Mouse (Mus musculus) kidney, postnatal 0 days (tissue): Measurements from ENCODE around the gene Ube2v1. TPM values are rescaled to one million over a fixed set of nuclear protein-coding genes. Genes with fewer than 3 reads are reported as not detected.
"Not testable (repeated sequence)": the region's sequence is repeated elsewhere in the genome, so short reads cannot be mapped to it uniquely, and the experiment has no call there.

Source experiments
- ATAC-seq: fragments of 200-750 bp; cut with Nextera tagmentation; replicated peaks from 2 replicates; pipeline ENCODE4 v1.8.0; 2017; ENCODE audit warnings: low read depth, moderate number of reproducible peaks, moderate TSS enrichment, moderate library complexity; ENCODE audit not compliant: low FRiP score
- DNase-seq: peaks from one replicate; pipeline ENCODE4 v3.0.0-alpha.2; 2016; ENCODE audit warnings: low spot score
- H3K27ac ChIP-seq: fragments of 300-500 bp; sonication (generic); 2 replicates; pipeline ENCODE4 v1.5.1; 2014; ENCODE audit warnings: mild to moderate bottlenecking
- H3K27me3 ChIP-seq: fragments of 300-500 bp; sonication (generic); 2 replicates; pipeline ENCODE4 v1.6.1; 2014; ENCODE audit warnings: low read length, mixed read lengths; ENCODE audit not compliant: insufficient read depth
- H3K36me3 ChIP-seq: fragments of 300-500 bp; sonication (generic); 2 replicates; pipeline ENCODE4 v1.6.1; 2014; ENCODE audit warnings: low read length, mixed read lengths; ENCODE audit not compliant: insufficient read depth
- H3K4me1 ChIP-seq: fragments of 300-500 bp; sonication (generic); replicated peaks from 2 replicates; pipeline ENCODE4 v1.6.1; 2014; ENCODE audit warnings: antibody characterized with exemption, low read length, mixed read lengths; ENCODE audit not compliant: insufficient read depth
- H3K4me2 ChIP-seq: fragments of 300-500 bp; sonication (generic); 2 replicates; pipeline ENCODE4 v1.6.1; 2014; ENCODE audit warnings: mild to moderate bottlenecking, low read length, moderate library complexity, mixed read lengths
- H3K4me3 ChIP-seq: fragments of 300-500 bp; sonication (generic); replicated peaks from 2 replicates; pipeline ENCODE4 v1.5.1; 2014; ENCODE audit warnings: low read depth, low read length
- H3K9ac ChIP-seq: fragments of 300-500 bp; sonication (generic); 2 replicates; pipeline ENCODE4 v1.6.1; 2014; ENCODE audit warnings: low read depth, low read length
- H3K9me3 ChIP-seq: fragments of 300-500 bp; sonication (generic); replicated peaks from 2 replicates; pipeline ENCODE4 v1.6.1; 2016; ENCODE audit warnings: low read length, inconsistent platforms, mixed read lengths
- CTCF ChIP-seq: IDR thresholded peaks from 2 replicates; pipeline ENCODE4 v1.5.1; 2016; ENCODE audit warnings: antibody characterized with exemption, low read depth, mild to moderate bottlenecking, moderate library complexity
- WGBS: fragments of 180-500 bp; shearing (Covaris S2); extraction: QIAGEN DNeasy Blood & Tissue Kit; methylation state at CpG from one replicate; pipeline ENCODE4 v1.1.7; 2014; 5-methylcytosine and 5-hydroxymethylcytosine counted together
- polyA plus RNA-seq: library from polyadenylated mRNA; unstranded; fragments of >200 nt; fragmentation: Nextera tagmentation; extraction: Ambion mirVana; gene quantifications from 2 replicates; pipeline ENCODE4 v1.2.1, GENCODE M21; 2015

The Ube2v1 gene
- polyA plus RNA-seq, 1 experiment from 2014 or later: 256 TPM

DNA sequence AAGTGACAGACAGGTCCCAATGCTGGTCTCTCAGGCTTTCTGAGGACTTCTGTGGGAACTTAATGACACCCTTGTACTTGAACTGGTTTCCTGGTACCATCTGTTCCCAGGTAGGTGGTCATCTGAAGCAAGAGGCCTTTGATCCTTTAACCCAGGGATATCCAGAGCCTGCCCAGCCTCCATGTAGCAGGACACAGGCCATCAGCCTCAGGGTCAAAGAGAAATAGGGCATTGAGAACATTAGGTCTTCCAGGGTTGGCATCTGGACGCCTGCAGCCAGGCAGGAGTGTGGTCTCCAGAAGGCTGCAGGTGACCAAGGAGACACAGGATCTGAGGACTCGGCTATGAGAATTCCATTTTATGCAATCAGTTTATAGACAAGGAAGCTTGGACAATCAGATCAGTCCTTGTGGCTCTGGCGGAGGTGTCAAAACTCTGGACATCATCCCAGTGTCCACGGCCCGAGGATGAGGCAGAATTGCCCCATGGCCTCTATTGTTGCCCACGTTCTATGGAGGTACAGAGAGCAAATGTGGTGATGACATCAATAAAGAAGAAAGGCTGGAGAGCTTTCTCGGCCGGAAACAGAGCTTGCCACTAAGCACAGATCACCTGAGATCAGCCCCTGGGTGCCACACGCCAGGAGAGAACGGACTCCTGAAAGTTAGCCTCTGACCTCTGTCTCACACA is 23.2 kb upstream of the Ube2v1 start:
- WGBS: 72% methylated on average over 10 of the region's 10 CpGs
- H3K27me3 ChIP-seq: no peaks in the 10 kb centered on the region
- TF ChIP-seq CTCF: no peak
- no peak for DNase-seq
- H3K27ac ChIP-seq: no peak overlapping the region
- ATAC-seq: no peak
- H3K9ac ChIP-seq: no peak overlapping the region
- peaks cover 21% of the 10 kb centered on the region for H3K4me1 ChIP-seq
- no peaks in the 10 kb centered on the region for H3K9me3 ChIP-seq
- no peak overlapping the region for H3K4me2 ChIP-seq
- 0 out of 2 replicates have a peak, but pooled peaks cover 13% of the 10 kb centered on the region for H3K36me3 ChIP-seq
- no peak overlapping the region for H3K4me3 ChIP-seq

DNA sequence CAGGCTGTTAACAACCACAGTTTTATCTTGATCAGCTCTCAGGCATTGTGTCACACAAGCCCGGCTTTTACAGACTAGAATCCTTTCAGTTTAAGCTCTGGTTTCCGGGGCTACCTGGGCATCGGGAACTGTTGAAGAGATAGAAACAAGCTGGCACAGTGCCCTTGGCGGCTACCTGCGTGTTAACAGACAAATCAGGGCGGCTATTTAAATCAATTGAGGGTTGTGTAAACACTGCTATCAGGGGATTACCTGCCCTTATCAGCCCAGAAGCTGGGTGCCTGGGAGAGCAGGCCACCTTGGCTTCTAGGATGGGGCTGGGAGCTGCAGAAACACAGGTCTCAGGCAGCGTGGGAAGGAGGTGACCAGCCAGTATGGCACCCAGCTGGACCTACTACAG is 20.8 kb upstream of the Ube2v1 start:
- no peaks in the 10 kb centered on the region for H3K27me3 ChIP-seq
- no peak for TF ChIP-seq CTCF
- 0 out of 2 replicates have a peak, but pooled peaks cover 13% of the 10 kb centered on the region for H3K36me3 ChIP-seq
- no peaks in the 10 kb centered on the region for H3K9me3 ChIP-seq
- no peak overlapping the region for H3K4me2 ChIP-seq
- H3K27ac ChIP-seq: no peak overlapping the region
- H3K4me3 ChIP-seq: no peak overlapping the region
- H3K4me1 ChIP-seq: 0 out of 2 replicates have a peak, but pooled peaks cover 6% of the 10 kb centered on the region
- no peak for ATAC-seq
- WGBS: 84% methylated on average over 7 of the region's 7 CpGs
- no peak for DNase-seq
- no peak overlapping the region for H3K9ac ChIP-seq

DNA sequence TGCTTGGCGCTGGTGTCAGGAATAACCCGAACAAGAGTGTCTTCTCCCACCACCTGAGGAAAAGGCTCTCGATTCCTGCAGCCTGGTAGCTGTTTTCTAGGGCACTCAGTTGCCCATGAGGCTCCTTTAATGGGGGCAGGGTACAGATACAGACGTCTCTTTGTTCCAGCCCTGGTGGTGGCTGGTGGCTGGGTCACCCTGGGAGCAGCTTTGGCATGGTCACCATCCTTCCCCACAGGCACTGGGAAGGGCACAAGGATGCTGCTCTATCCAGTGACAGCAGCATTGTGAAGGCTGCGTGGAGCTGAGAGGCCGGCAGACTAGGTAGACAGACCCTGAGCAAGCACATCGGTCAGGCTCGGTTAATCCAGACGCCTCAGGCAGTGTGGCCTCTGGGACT is 19.7 kb upstream of the Ube2v1 start:
- H3K27ac ChIP-seq: no peak overlapping the region
- H3K4me1 ChIP-seq: 0 out of 2 replicates have a peak, but pooled peaks cover 2% of the 10 kb centered on the region
- no peaks in the 10 kb centered on the region for H3K9me3 ChIP-seq
- no peak overlapping the region for H3K9ac ChIP-seq
- WGBS: 84% methylated on average over 9 of the region's 9 CpGs
- 0 out of 2 replicates have a peak, but pooled peaks cover 13% of the 10 kb centered on the region for H3K36me3 ChIP-seq
- H3K4me2 ChIP-seq: no peak overlapping the region
- ATAC-seq (no peak), DNase-seq (no peak)
- TF ChIP-seq CTCF: no peak
- H3K4me3 ChIP-seq: no peak overlapping the region
- no peaks in the 10 kb centered on the region for H3K27me3 ChIP-seq

- DNase-seq: no peak
- no peaks in the 10 kb centered on the region for H3K4me1 ChIP-seq
- no peak for ATAC-seq
- peaks cover 29% of the 10 kb centered on the region for H3K36me3 ChIP-seq
- no peak overlapping the region for H3K9ac ChIP-seq
- H3K27ac ChIP-seq: no peak overlapping the region
- 82% methylated on average over 12 of the region's 12 CpGs for WGBS
- H3K4me2 ChIP-seq: no peak overlapping the region
- TF ChIP-seq CTCF: no peak
- no peaks in the 10 kb centered on the region for H3K9me3 ChIP-seq
- H3K27me3 ChIP-seq: no peaks in the 10 kb centered on the region
- H3K4me3 ChIP-seq: no peak overlapping the region
Measured at GRCm38 (mm10) chr2:167649290-167650032, 17.6 kb upstream of the Ube2v1 start.

DNA sequence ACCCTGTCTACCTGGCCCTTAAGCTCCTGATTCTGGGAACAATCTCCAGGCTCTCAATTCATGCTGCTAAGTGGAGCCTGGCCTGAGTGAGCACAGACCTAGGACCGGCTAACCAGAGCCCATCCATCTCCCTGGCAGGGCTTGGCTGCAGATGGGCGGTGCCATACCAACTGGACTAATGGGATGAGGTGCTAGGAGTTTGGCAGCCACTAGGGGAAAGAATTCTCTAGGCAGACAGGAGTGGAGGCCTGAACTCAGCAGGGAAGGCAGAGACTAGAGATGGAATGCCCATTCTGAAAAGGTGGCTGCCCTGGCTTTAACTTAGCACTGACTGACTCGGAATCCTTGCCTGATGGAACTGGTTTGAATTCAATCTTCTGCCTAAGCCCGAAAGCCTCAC is 14.5 kb upstream of the Ube2v1 start:
- DNase-seq (peak; percentile 72), ATAC-seq (no peak)
- H3K9ac ChIP-seq: no peak overlapping the region
- peak; percentile 58 for TF ChIP-seq CTCF
- no peak overlapping the region for H3K27ac ChIP-seq
- H3K36me3 ChIP-seq: peaks cover 25% of the 10 kb centered on the region
- no peaks in the 10 kb centered on the region for H3K9me3 ChIP-seq
- 67% methylated on average over 4 of the region's 4 CpGs for WGBS
- H3K4me3 ChIP-seq: no peak overlapping the region
- no peak overlapping the region for H3K4me2 ChIP-seq
- no peaks in the 10 kb centered on the region for H3K4me1 ChIP-seq
- no peaks in the 10 kb centered on the region for H3K27me3 ChIP-seq

GRCm38 (mm10) chr2:167643356-167644052 is 11.6 kb upstream of the Ube2v1 start:
- ATAC-seq, H3K4me1 ChIP-seq, H3K4me2 ChIP-seq, H3K27ac ChIP-seq, DNase-seq, H3K4me3 ChIP-seq, H3K9ac ChIP-seq, H3K27me3 ChIP-seq, H3K9me3 ChIP-seq: not testable (repeated sequence)
- H3K36me3 ChIP-seq: peaks cover 17% of the 10 kb centered on the region
- 72% methylated on average over 13 of the region's 13 CpGs for WGBS
